Mouse (Mus musculus): Measurements from ENCODE around the gene Mtus2. TPM values are rescaled to one million over a fixed set of nuclear protein-coding genes. Genes with fewer than 3 reads are reported as not detected.

The Mtus2 gene
- polyA plus RNA-seq, 1 experiment from 2014 or later = 15.0 TPM

DNA sequence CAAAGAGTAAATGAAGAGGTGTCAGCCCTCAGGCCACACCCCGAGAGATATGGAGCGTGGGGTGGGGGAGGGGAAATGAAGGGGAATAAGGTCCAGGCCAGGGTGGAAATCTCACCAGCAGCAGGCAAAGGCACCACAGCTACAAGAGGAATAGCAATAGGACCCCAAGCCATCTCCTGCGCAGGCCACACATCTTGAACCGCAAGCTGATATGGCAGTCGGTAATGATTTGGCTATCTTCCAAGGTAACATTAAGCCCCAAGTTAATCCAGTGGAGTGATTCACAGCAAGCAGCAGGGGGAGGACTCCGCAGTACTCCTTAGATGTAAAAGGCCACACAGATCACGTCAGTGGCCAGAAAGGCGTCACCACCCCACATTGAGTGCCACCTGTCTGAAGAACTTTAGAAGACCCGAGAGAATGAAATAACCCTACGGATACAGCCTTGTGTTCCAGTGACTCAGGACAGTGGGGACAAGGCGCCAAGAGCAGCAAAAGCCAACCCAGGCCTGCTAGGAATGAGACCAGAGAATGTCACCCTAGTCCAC lies 374.2 kb downstream of the Mtus2 start:
- 89% methylated on average over 11 of the region's 11 CpGs for WGBS
- no peaks in the 10 kb centered on the region for H3K4me1 ChIP-seq (replicated peaks)
- no peaks in the 10 kb centered on the region for H3K27me3 ChIP-seq (ENCODE audit: insufficient read depth, poor library complexity, severe bottlenecking)
- no peak overlapping the region for H3K4me3 ChIP-seq
- no peak for DNase-seq (ENCODE audit: low spot score)
- H3K9me3 ChIP-seq = no peaks in the 10 kb centered on the region
- no peak overlapping the region for H3K27ac ChIP-seq
- H3K36me3 ChIP-seq = peaks cover 43% of the 10 kb centered on the region

DNA sequence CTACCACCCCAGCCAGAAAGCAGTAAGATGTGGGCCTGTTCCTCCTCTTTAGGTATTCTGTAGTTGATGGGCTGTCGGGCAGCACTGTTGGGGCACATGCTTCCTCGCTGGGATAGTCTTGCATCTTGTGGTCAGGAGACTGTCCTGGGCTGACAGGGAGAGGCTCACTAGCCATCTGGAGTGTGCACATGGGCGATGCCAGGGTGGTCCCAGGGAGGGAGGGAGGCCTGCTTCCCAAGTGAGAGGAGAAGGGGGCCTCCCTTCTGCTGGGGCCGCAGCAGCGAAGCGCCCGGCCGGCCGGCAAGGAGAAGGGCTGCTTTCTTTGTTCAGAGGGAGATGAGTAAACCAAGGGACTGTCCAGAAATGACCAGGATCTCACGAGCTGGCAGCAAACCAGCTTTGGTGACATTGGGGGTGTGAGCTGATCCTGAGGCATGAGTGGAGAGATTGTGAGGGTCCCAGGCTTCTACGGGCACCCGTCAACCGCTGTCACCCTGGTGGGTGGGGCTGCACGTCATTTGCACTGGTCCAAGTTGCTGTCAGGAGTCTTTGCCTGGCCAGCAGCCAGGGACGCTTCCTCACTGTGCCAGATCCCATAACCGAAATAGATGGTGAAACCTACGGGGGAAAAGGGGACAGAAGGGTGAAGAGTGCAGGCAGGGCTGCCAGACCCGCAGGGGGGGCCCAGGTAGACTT lies 375.0 kb downstream of the Mtus2 start:
- no peak for DNase-seq (ENCODE audit: low spot score)
- 87% methylated on average over 18 of the region's 18 CpGs for WGBS

DNA sequence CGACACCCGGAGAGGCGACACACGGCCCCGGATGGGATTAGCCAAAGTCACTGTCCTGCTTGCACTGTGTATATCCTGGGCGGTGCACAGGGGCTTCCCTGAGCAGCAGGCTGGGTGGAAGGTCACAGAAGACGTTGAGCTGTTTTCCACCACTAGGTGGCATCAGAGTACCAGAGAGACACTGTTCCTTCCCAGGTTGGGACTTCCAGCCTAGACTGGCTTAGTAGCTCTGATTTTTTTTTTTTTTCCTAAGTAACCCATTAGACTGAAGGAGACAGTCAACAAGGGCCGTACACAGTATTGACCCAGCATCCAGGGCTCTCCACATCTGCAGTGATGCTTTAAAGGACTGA lies 375.5 kb downstream of the Mtus2 start:
- no peaks in the 10 kb centered on the region for H3K27me3 ChIP-seq (ENCODE audit: insufficient read depth, poor library complexity, severe bottlenecking)
- H3K36me3 ChIP-seq = peaks cover 53% of the 10 kb centered on the region
- no peak overlapping the region for H3K27ac ChIP-seq
- no peaks in the 10 kb centered on the region for H3K9me3 ChIP-seq
- H3K4me3 ChIP-seq = no peak overlapping the region
- DNase-seq (ENCODE audit: low spot score) = peak; percentile 73
- 35% methylated on average over 8 of the region's 8 CpGs for WGBS
- H3K4me1 ChIP-seq (replicated peaks) = no peaks in the 10 kb centered on the region

More for the DNA sequence above, 375.0 kb downstream of the Mtus2 start:
- Histone ChIP-seq H3K36me3 (peaks cover 51% of the 10 kb centered on the region), H3K4me3 (no peak overlapping the region), H3K9me3 (no peaks in the 10 kb centered on the region), H3K27ac (no peak overlapping the region), H3K27me3 (ENCODE audit: insufficient read depth, poor library complexity, severe bottlenecking) (no peaks in the 10 kb centered on the region), H3K4me1 (replicated peaks) (no peaks in the 10 kb centered on the region)

- Histone ChIP-seq H3K36me3 (peaks cover 41% of the 10 kb centered on the region), H3K4me3 (no peak overlapping the region), H3K27ac (no peak overlapping the region), H3K27me3 (ENCODE audit: insufficient read depth, poor library complexity, severe bottlenecking) (no peaks in the 10 kb centered on the region), H3K4me1 (replicated peaks) (peaks cover 13% of the 10 kb centered on the region), H3K9me3 (no peaks in the 10 kb centered on the region)
- no peak for DNase-seq (ENCODE audit: low spot score)
- 92% methylated on average over 5 of the region's 5 CpGs for WGBS
These were observed 382.0 kb downstream of the Mtus2 start for GRCm38 (mm10) chr5:148339126-148339525.

DNA sequence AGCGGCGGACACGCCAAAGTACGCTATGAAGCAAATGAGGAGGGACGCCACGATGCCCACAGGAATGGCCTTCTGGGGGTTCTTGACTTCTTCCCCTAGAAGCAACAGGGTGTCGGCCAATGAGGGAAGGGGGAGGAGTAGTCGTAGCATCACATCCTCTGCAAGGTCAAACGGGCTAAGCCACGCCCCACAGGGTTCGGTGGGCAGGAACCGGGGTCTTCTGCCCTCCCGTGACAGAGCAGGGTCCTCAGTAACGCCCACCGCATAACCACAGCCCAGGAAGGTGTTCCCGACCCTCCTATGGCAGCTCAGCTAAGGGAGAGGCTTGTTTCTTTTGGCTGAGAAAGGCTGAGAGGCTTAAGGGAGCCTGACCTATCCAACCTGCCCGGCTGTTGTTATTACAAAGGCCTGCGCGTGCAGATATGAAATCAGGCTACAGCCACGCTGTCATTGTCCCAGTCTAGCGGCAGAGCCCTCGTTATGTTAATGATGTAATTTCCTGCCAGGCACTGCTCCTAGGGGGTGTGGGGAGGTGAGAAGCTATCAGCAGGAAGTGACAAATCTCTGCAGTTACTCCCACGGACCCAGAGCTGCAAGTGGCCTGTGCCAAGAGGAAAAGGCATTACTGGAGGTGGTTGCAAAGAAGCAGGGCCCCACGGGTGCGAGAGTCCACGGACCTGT lies 385.1 kb downstream of the Mtus2 start:
- Histone ChIP-seq H3K36me3 (peaks cover 28% of the 10 kb centered on the region), H3K9me3 (no peaks in the 10 kb centered on the region), H3K4me1 (replicated peaks) (peaks cover 13% of the 10 kb centered on the region), H3K4me3 (peak overlapping the region; percentile 37), H3K27me3 (ENCODE audit: insufficient read depth, poor library complexity, severe bottlenecking) (no peaks in the 10 kb centered on the region), H3K27ac (peak overlapping the region; percentile 68)
- DNase-seq (ENCODE audit: low spot score) = peak; percentile 27
- 42% methylated on average over 26 of the region's 26 CpGs for WGBS

- Histone ChIP-seq H3K27me3 (ENCODE audit: insufficient read depth, poor library complexity, severe bottlenecking) (no peaks in the 10 kb centered on the region), H3K9me3 (no peaks in the 10 kb centered on the region), H3K27ac (no peak overlapping the region), H3K36me3 (peaks cover 27% of the 10 kb centered on the region), H3K4me3 (no peak overlapping the region), H3K4me1 (replicated peaks) (peaks cover 17% of the 10 kb centered on the region)
- no peak for DNase-seq (ENCODE audit: low spot score)
- 89% methylated on average over 5 of the region's 5 CpGs for WGBS
These were observed 387.3 kb downstream of the Mtus2 start for GRCm38 (mm10) chr5:148344374-148344773.

DNA sequence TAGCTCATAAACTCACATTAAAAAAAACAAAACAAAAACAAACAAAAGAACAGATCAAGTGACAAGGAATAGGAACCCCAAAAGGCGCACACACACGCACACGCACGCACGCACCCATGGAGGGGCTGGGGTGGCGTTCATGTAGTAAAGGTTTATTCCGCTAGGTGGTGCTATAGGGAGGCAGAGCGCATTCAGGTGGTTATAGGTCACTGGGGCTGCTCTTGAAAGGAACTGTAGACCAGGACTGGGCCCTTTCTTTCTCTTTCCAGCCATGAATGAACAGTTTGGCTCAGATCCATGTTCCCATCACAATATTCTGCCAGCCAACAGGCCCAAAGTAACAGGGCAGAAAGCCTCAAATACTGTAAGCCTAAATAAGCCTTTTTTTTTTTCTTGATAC lies 389.4 kb downstream of the Mtus2 start:
- 78% methylated on average over 8 of the region's 8 CpGs for WGBS
- no peak for DNase-seq (ENCODE audit: low spot score)

GRCm38 (mm10) chr5:148348153-148348552 lies 391.0 kb downstream of the Mtus2 start:
- no peak for DNase-seq (ENCODE audit: low spot score)
- H3K27ac ChIP-seq = no peak overlapping the region
- no peak overlapping the region for H3K4me3 ChIP-seq
- WGBS = 70% methylated on average over 8 of the region's 8 CpGs
- no peaks in the 10 kb centered on the region for H3K27me3 ChIP-seq (ENCODE audit: insufficient read depth, poor library complexity, severe bottlenecking)
- no peaks in the 10 kb centered on the region for H3K9me3 ChIP-seq
- peaks cover 24% of the 10 kb centered on the region for H3K36me3 ChIP-seq
- H3K4me1 ChIP-seq (replicated peaks) = 0 out of 2 replicates have a peak, but pooled peaks cover 4% of the 10 kb centered on the region

More for the DNA sequence above, 389.4 kb downstream of the Mtus2 start:
- Histone ChIP-seq H3K36me3 (peaks cover 27% of the 10 kb centered on the region), H3K4me1 (replicated peaks) (peaks cover 17% of the 10 kb centered on the region), H3K27me3 (ENCODE audit: insufficient read depth, poor library complexity, severe bottlenecking) (no peaks in the 10 kb centered on the region), H3K9me3 (no peaks in the 10 kb centered on the region), H3K27ac (no peak overlapping the region), H3K4me3 (no peak overlapping the region)

GRCm38 (mm10) chr5:148349327-148350011 lies 392.3 kb downstream of the Mtus2 start:
- peaks cover 24% of the 10 kb centered on the region for H3K36me3 ChIP-seq
- 0 out of 2 replicates have a peak, but pooled peaks cover 8% of the 10 kb centered on the region for H3K4me1 ChIP-seq (replicated peaks)
- H3K27ac ChIP-seq = no peak overlapping the region; the same call in 1 of the 2 replicates
- WGBS = 82% methylated on average over 15 of the region's 15 CpGs
- H3K27me3 ChIP-seq (ENCODE audit: insufficient read depth, poor library complexity, severe bottlenecking) = no peaks in the 10 kb centered on the region
- no peak for DNase-seq (ENCODE audit: low spot score)
- H3K9me3 ChIP-seq = no peaks in the 10 kb centered on the region
- no peak overlapping the region for H3K4me3 ChIP-seq

DNA sequence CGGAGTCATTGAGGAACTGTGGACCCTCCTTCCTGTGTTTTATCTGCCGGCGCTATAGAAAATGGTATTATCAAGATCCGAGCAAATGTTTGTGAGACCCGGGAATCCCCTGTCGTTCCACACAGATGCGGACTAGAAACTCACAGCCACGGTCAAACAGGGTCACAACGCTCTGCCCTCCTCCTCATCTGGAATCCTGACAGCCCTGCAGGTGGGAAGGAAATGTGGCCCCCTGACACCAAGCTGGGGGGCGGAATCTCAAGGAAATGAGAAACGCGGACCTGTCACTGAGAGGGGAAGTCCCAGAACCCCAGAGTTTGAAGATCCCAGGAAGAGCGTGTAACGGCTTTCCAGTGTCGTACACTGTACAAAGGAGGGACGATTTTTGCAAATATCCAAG lies 396.3 kb downstream of the Mtus2 start:
- no peaks in the 10 kb centered on the region for H3K9me3 ChIP-seq
- no peak overlapping the region for H3K27ac ChIP-seq
- WGBS = 78% methylated on average over 16 of the region's 16 CpGs
- peaks cover 12% of the 10 kb centered on the region for H3K36me3 ChIP-seq
- H3K27me3 ChIP-seq (ENCODE audit: insufficient read depth, poor library complexity, severe bottlenecking) = no peaks in the 10 kb centered on the region
- H3K4me3 ChIP-seq = no peak overlapping the region
- H3K4me1 ChIP-seq (replicated peaks) = 0 out of 2 replicates have a peak, but pooled peaks cover 8% of the 10 kb centered on the region
- no peak for DNase-seq (ENCODE audit: low spot score)

- DNase-seq (ENCODE audit: low spot score) = no peak
- Histone ChIP-seq H3K4me3 (no peak overlapping the region), H3K4me1 (replicated peaks) (0 out of 2 replicates have a peak, but pooled peaks cover 4% of the 10 kb centered on the region), H3K9me3 (no peaks in the 10 kb centered on the region), H3K27me3 (ENCODE audit: insufficient read depth, poor library complexity, severe bottlenecking) (no peaks in the 10 kb centered on the region), H3K27ac (no peak overlapping the region), H3K36me3 (peaks cover 12% of the 10 kb centered on the region)
- 69% methylated on average over 8 of the region's 8 CpGs for WGBS
These were observed 397.4 kb downstream of the Mtus2 start for GRCm38 (mm10) chr5:148354536-148354935.

- WGBS = 85% methylated on average over 3 of the region's 3 CpGs
- no peak for DNase-seq (ENCODE audit: low spot score)
- Histone ChIP-seq H3K4me1 (replicated peaks) (0 out of 2 replicates have a peak, but pooled peaks cover 4% of the 10 kb centered on the region), H3K9me3 (no peaks in the 10 kb centered on the region), H3K36me3 (peaks cover 12% of the 10 kb centered on the region), H3K27me3 (ENCODE audit: insufficient read depth, poor library complexity, severe bottlenecking) (no peaks in the 10 kb centered on the region), H3K4me3 (no peak overlapping the region), H3K27ac (no peak overlapping the region)
These were observed 398.7 kb downstream of the Mtus2 start for GRCm38 (mm10) chr5:148355822-148356221.
